Mouse (Mus musculus) small intestine, adult 2 months (tissue): ENCODE data around the gene Th. TPM values are rescaled to one million over a fixed set of nuclear protein-coding genes. Genes with fewer than 3 reads are reported as not detected.

Experiments used
- H3K27ac ChIP-seq: fragments of 200-500 bp; 2 replicates; pipeline ENCODE4 v1.5.1; 2012; ENCODE audit warnings: low read depth, low read length, control low read depth, inconsistent platforms; ENCODE audit not compliant: insufficient read depth
- H3K27me3 ChIP-seq: fragments of 200-500 bp; 2 replicates; pipeline ENCODE4 v1.6.1; 2012; ENCODE audit warnings: mild to moderate bottlenecking, moderate library complexity, low read length, inconsistent platforms; ENCODE audit not compliant: control insufficient read depth, insufficient read depth
- H3K36me3 ChIP-seq: fragments of 200-500 bp; 2 replicates; pipeline ENCODE4 v1.6.1; 2012; ENCODE audit warnings: mild to moderate bottlenecking, low read length, control low read depth, inconsistent platforms; ENCODE audit not compliant: control insufficient read depth, insufficient read depth
- H3K4me1 ChIP-seq: fragments of 200-500 bp; 2 replicates; pipeline ENCODE4 v1.6.1; 2012; ENCODE audit warnings: low read length, inconsistent platforms, mixed read lengths; ENCODE audit not compliant: control insufficient read depth, insufficient read depth, insufficient read length
- H3K4me3 ChIP-seq: fragments of 200-500 bp; 2 replicates; pipeline ENCODE4 v1.5.1; 2012; ENCODE audit warnings: low read depth, mild to moderate bottlenecking, control low read depth, inconsistent platforms, low read length, moderate library complexity
- CTCF ChIP-seq: fragments of 200-500 bp; IDR thresholded peaks from 2 replicates; pipeline ENCODE4 v1.5.1; 2012; ENCODE audit warnings: low read depth, mild to moderate bottlenecking, control low read depth, inconsistent platforms, low read length, moderate library complexity, mixed read lengths; ENCODE audit not compliant: insufficient replicate concordance, insufficient read length; ENCODE audit errors: extremely low read depth
- POLR2A ChIP-seq: fragments of 200-500 bp; IDR thresholded peaks from 2 replicates; pipeline ENCODE4 v1.6.1; 2012; ENCODE audit warnings: low read depth, mild to moderate bottlenecking, control low read depth, inconsistent platforms, low read length, moderate library complexity
- WGBS: fragments of 180-500 bp; shearing (Covaris S2); methylation state at CpG from one replicate; pipeline ENCODE4 v1.1.7; 2018; 5-methylcytosine and 5-hydroxymethylcytosine counted together
- polyA plus RNA-seq: library from polyadenylated mRNA; depleted of rRNA; stranded (reverse); fragments of >200 nt; gene quantifications from 2 replicates; pipeline ENCODE4 v1.2.3, GENCODE M21; 2012

Th gene
- polyA plus RNA-seq, 1 experiment, result 2.3 TPM

- Histone ChIP-seq H3K4me1 (no peaks in the 10 kb centered on the region), H3K4me3 (no peak overlapping the region), H3K27ac (no peak overlapping the region), H3K36me3 (no peaks in the 10 kb centered on the region), H3K27me3 (no peaks in the 10 kb centered on the region)
- no peak for TF ChIP-seq CTCF
- TF ChIP-seq POLR2A, result no peak
- WGBS, result 76% methylated on average over 8 of the region's 8 CpGs
Observed at GRCm38 (mm10) chr7:142916178-142916577, 14.8 kb downstream of the Th start.

GRCm38 (mm10) chr7:142911682-142912081 lies 19.2 kb downstream of the Th start:
- WGBS, result 86% methylated on average over 2 of the region's 2 CpGs
- Histone ChIP-seq H3K27me3 (no peaks in the 10 kb centered on the region), H3K4me1 (no peaks in the 10 kb centered on the region), H3K27ac (no peak overlapping the region), H3K4me3 (no peak overlapping the region), H3K36me3 (no peaks in the 10 kb centered on the region)
- TF ChIP-seq POLR2A (no peak), CTCF (no peak)

- TF ChIP-seq POLR2A (no peak), CTCF (no peak)
- Histone ChIP-seq H3K4me1 (no peaks in the 10 kb centered on the region), H3K36me3 (no peaks in the 10 kb centered on the region), H3K4me3 (no peak overlapping the region), H3K27me3 (no peaks in the 10 kb centered on the region), H3K27ac (no peak overlapping the region)
- WGBS, result 68% methylated on average over 2 of the region's 2 CpGs
Observed at GRCm38 (mm10) chr7:142910104-142910503, 20.8 kb downstream of the Th start.

- Histone ChIP-seq H3K27me3 (no peaks in the 10 kb centered on the region), H3K36me3 (no peaks in the 10 kb centered on the region), H3K4me1 (no peaks in the 10 kb centered on the region), H3K4me3 (no peak overlapping the region), H3K27ac (no peak overlapping the region)
- TF ChIP-seq POLR2A (no peak), CTCF (no peak)
- WGBS, result 26% methylated on average over 2 of the region's 2 CpGs
Observed at GRCm38 (mm10) chr7:142909622-142910021, 21.3 kb downstream of the Th start.

GRCm38 (mm10) chr7:142905606-142906005 lies 25.3 kb downstream of the Th start:
- H3K4me3 ChIP-seq, result no peak overlapping the region
- no peaks in the 10 kb centered on the region for H3K27me3 ChIP-seq
- no peak overlapping the region for H3K27ac ChIP-seq
- TF ChIP-seq CTCF, result no peak
- no peak for TF ChIP-seq POLR2A
- H3K4me1 ChIP-seq, result no peaks in the 10 kb centered on the region
- 71% methylated on average over 5 of the region's 5 CpGs for WGBS
- H3K36me3 ChIP-seq, result no peaks in the 10 kb centered on the region

GRCm38 (mm10) chr7:142904331-142904730 lies 26.6 kb downstream of the Th start:
- Histone ChIP-seq H3K27ac (no peak overlapping the region), H3K27me3 (no peaks in the 10 kb centered on the region), H3K36me3 (no peaks in the 10 kb centered on the region), H3K4me3 (no peak overlapping the region), H3K4me1 (no peaks in the 10 kb centered on the region)
- WGBS, result 79% methylated on average over 7 of the region's 7 CpGs
- TF ChIP-seq POLR2A, result no peak
- TF ChIP-seq CTCF, result no peak

GRCm38 (mm10) chr7:142902931-142903330 lies 28.0 kb downstream of the Th start:
- TF ChIP-seq CTCF, result no peak
- no peak for TF ChIP-seq POLR2A
- WGBS, result 65% methylated on average over 4 of the region's 4 CpGs

GRCm38 (mm10) chr7:142901774-142902173 lies 29.2 kb downstream of the Th start:
- 81% methylated on average over 7 of the region's 7 CpGs for WGBS

More at GRCm38 (mm10) chr7:142902931-142903330, 28.0 kb downstream of the Th start:
- Histone ChIP-seq H3K4me1 (no peaks in the 10 kb centered on the region), H3K27me3 (no peaks in the 10 kb centered on the region), H3K36me3 (no peaks in the 10 kb centered on the region), H3K27ac (no peak overlapping the region), H3K4me3 (no peak overlapping the region)

More at GRCm38 (mm10) chr7:142901774-142902173, 29.2 kb downstream of the Th start:
- Histone ChIP-seq H3K27ac (no peak overlapping the region), H3K4me1 (no peaks in the 10 kb centered on the region), H3K4me3 (no peak overlapping the region), H3K27me3 (no peaks in the 10 kb centered on the region), H3K36me3 (no peaks in the 10 kb centered on the region)
- no peak for TF ChIP-seq CTCF
- TF ChIP-seq POLR2A, result no peak
